Mouse (Mus musculus) left cerebral cortex, postnatal 36 days (tissue): Measurements from ENCODE around the gene Tbc1d16. TPM values are rescaled to one million over a fixed set of nuclear protein-coding genes. Genes with fewer than 3 reads are reported as not detected.
"Not testable (repeated sequence)": the region's sequence is repeated elsewhere in the genome, so short reads cannot be mapped to it uniquely, and the experiment has no call there.

Source experiments
- DNase-seq, 2 experiments: peaks; one replicate each; pipeline ENCODE4 v3.0.0; 2021 to 2022; ENCODE audit warnings: low spot score in 2 of 2, mixed read lengths in 1 of 2
- intact Hi-C: fragments of 180-260 bp; cut with DNase I; formaldehyde crosslinking; loops from one replicate; pipeline ENCODE4 v1.15.1; 2025
- total RNA-seq, 2 experiments: library from RNA; stranded (reverse); gene quantifications; 2 replicates each; pipeline ENCODE4 v1.2.3; 2021

Tbc1d16 gene
- total RNA-seq: 10 to 100 TPM; 30.5 to 36.2 TPM

GRCm38 (mm10) chr11:119228091-119228781 is at the start of gene Tbc1d16, which contains the start of gene Ccdc40:
Gene Tbc1d16, minus strand, starts transcription at chr11:119228499.
Gene Ccdc40, plus strand, starts transcription at chr11:119228572.
- intact Hi-C loops: no loop called here
- DNase-seq: peak; percentile 49 to 57

DNA sequence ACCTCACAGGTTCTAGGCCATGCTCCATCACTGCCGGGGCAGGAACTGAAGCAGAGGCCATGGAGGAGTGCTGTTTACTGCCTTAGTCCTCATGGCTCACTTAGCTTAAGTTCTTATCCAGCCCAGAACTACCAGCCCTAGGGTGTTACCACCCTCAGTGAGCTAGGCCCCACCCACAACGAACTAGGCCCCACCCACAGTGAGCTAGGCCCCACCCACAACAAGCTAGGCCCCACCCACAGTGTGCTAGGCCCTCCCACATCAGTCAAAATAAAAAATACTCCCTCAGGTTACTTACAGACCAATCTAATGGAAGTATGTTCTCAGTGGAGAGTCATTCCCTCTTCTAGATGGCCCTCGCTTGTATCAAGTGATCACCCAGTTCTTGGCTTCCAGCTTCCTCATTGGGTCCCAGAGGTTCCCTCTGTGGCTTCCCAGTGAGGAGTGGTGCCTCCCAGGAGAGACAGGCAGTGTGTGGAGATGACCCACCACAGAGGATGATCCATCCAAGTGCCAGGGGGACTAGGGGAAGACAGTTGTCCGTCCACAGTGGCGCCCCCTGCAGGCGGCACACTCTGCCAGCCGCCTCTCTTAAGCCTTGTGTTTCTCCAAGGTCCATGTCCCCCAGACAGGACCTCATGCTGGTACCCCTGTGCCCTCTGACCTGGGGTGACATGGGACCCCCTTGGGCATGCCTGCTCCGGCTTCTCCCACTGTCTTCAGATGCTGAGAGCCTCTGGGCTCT is 45.1 kb upstream of the Tbc1d16 start:
- no peak for DNase-seq
- intact Hi-C loops: no loop called here

DNA sequence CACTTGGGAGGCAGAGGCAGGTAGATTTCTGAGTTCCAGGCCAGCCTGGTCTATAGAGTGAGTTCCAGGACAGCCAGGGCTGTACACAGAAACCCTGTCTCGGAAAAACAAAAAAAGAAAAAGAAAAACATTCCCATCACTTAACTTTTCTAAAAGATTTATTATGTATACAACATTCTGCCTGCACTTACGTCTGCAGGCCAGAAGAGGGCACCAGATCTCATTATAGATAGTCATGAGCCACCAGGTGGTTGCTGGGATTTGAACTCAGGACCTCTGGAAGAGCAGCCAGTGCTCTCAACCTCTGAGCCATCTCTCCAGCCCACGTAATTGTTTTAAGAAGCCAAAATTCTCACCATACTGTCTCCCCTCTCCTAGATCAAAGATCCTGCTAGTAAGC is 44.2 kb upstream of the Tbc1d16 start:
- intact Hi-C loops, DNase-seq: not testable (repeated sequence)

- peak; percentile 63 to 73 for DNase-seq
- intact Hi-C loops: no loop called here
These were observed 40.4 kb upstream of the Tbc1d16 start for GRCm38 (mm10) chr11:119268557-119269195.

DNA sequence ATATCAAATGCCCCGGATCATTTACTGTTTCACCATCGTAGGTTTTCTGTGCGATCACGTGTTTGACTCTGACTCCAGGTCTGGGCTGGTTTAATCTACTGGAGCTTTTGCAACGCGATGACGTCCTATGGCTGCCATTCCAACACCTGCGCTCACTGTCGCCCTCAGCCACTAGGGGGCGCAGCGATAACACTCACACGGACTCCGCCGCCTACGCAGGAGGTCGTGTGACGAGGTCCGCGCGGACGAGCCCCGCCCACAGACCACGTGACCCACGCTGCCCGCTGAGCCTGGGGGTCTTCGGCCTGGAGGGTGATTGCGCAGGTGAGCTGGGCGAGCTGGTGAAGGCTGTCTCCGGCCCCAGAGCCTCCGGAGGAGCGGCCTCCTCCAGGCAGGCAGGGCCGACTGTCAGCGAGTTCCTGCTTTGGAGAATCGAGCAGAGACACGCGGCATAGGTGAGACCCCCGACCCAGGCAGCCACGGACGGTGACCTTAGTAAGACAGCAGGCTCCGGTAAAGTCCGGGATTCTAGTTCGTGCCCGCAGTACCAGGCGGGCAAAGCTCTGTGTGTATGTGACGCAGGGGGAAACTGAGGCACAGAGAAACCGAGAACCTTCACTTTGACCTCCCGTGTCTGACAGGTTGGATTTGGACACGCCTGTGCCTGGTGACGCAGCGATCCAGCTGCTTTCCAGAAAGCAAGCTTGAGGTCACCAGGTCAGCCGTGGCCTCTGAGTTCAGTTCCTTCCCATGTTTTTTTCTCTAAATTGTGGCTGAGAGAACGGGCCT is 39.7 kb upstream of the Tbc1d16 start, which contains the start of gene Gaa:
Gene Gaa, plus strand, starts transcription at position 120 of the 789 bp plus-strand sequence.
- intact Hi-C loops: no loop called here
- DNase-seq: peak; percentile 91 to 93

GRCm38 (mm10) chr11:119267241-119267674 is 39.0 kb upstream of the Tbc1d16 start:
- intact Hi-C loops: no loop called here
- DNase-seq: peak in 1 of 2 experiments; percentile 40

DNA sequence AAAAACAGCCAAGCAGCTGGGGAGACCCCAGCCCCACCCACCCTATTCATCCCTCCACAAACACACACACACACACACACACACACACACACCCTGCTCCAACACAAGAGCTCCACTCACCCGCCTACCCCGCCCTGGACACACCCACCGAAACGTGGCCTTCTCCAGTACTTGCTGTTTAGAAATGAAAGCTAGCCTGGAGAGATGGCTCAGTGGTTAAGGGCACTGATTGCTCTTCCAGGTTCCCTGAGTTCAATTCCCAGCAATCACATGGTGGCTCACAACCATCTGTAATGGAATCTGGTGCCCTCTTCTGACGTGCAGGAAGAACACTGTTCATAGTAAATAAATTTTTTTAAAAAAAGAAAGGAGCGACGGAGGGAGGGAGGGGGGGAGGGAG is 37.5 kb upstream of the Tbc1d16 start:
- no peak for DNase-seq
- intact Hi-C loops: no loop called here

- DNase-seq: no peak
- intact Hi-C loops: no loop called here
These were observed 36.1 kb upstream of the Tbc1d16 start for GRCm38 (mm10) chr11:119264413-119264812.

- intact Hi-C loops: no loop called here
- DNase-seq: no peak
These were observed 31.7 kb upstream of the Tbc1d16 start for GRCm38 (mm10) chr11:119259977-119260376.

DNA sequence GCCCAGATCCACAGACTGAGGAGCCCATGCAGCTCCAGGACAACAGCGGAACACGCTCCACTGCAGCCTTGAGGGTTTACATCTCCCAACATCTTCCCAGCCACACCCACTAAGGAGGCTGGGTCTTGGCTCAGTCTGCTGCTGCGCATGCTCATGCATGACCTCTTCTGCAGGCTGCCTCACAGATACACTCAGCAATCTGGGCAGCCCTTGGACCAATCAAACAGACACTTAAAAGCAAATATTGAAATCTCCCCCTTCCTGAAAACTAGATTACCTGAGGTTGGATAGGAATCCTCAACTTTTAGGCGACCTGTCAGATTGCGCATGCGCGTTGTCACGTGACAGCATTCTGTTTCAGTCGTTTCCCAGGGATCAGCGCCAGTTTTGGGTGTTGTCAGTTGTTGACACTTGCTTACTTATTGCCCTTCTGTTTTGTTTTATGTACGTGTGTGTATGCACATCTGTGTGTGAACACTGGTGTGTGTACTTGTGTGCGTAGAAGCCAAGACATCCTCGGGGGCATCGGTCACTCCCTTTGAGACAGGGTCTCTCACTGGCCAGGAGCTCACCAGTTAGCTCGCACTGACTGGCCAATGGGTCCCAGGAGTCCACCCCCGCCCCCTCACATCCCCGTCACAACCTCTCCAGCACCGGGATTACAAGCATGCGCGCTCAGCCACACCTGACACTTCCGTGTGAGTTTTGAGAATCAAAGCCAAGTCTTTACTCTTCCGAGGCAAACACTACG is 30.4 kb upstream of the Tbc1d16 start:
- intact Hi-C loops: no loop called here
- DNase-seq: peak; percentile 67 to 71

- intact Hi-C loops: no loop called here
These were observed 29.9 kb upstream of the Tbc1d16 start for GRCm38 (mm10) chr11:119258216-119258571.

GRCm38 (mm10) chr11:119256557-119256956 is 28.3 kb upstream of the Tbc1d16 start:
- DNase-seq, intact Hi-C loops: not testable (repeated sequence)

More at GRCm38 (mm10) chr11:119258216-119258571, 29.9 kb upstream of the Tbc1d16 start:
- DNase-seq: no peak

DNA sequence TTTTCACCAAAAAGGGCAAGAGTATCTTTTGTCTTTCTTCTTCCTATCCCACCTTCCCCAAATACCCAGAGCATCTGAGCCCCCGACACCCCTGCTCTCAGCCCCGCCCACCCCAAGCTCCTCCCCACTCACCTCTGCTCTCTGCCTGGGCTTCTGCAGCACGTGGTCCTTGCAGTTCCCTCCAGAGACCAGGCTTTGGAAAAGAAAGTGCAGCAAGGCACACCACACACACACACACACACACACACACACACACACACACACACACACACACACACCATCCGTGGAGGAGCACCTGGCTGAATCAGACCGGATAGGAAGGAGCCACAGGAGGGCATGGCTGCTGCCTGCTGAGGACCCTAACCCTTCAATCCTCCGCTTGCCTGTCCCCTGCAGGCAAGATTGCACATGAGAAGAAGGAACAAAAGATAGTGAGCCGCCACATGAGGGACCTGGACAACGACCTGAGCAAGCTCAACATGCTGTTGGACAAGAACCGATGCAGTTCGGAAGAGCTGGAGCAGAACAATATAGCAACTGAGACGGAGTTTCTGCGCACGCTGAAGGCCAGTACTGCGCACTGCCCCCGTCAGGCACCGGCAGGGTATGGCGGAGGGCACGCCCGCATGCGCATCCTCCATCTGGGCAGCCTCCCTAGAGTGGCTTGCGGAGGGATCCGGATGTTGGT is 24.7 kb upstream of the Tbc1d16 start:
- intact Hi-C loops: no loop called here
- DNase-seq: no peak

DNA sequence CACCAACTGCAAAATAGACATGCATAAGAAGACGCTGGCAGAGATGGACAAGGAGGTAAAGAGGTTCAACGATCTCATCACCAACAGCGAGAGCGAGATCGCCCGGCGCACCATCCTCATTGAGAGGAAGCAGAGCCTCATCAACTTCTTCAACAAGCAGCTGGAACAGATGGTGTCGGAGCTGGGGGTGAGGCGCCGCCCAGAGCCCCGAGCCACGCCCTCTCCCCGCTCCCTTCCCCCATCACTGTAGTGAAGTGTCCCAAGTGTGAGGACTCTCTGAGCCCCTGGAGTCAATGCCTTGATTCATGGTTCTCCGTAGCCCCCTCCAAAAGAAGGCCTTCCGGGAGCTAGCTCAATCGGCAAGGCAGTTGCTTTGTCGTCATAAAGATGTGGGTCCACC is 22.7 kb upstream of the Tbc1d16 start:
- intact Hi-C loops: no loop called here
- DNase-seq: no peak

DNA sequence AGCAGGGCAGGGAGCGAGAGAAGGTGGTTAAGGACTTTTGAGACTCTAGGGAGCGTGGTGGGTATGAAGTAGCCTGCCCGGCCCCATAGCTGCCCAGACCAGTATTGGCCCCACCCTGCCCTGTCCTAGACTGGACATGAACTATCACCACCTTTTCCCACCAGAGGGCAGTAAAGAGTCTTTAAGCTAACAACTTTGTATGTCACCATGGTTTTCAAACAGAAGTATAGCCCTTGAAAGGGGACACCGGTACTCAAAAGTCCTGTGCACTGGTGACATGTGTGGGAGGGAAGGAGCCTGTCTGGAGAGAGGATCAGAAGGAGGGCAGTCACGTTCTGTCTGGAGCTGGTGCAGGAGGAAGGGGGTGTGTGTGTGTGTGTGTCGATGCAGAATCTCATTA is 20.7 kb upstream of the Tbc1d16 start:
- intact Hi-C loops: loop anchor here (5.0 kb wide), 1 partner anchor 42 kb away; no protein-coding TSS in a partner anchor
- peak in 1 of 2 experiments; percentile 19 for DNase-seq

GRCm38 (mm10) chr11:119245543-119245942 is 17.2 kb upstream of the Tbc1d16 start:
- intact Hi-C loops: loop anchor here (5.0 kb wide), 1 partner anchor 38 kb away; no protein-coding TSS in a partner anchor
- not testable (repeated sequence) for DNase-seq

GRCm38 (mm10) chr11:119239480-119239879 is 11.2 kb upstream of the Tbc1d16 start:
- intact Hi-C loops: no loop called here
- DNase-seq: no peak

GRCm38 (mm10) chr11:119238305-119238721 is 10.0 kb upstream of the Tbc1d16 start:
- intact Hi-C loops: no loop called here
- DNase-seq: no peak
